Mouse (Mus musculus) ES-E14 (cell line): Measurements from ENCODE around the gene Fam173b.

ENCODE experiments used
- CHD2 ChIP-seq: IDR thresholded peaks from 2 replicates; pipeline ENCODE4 v1.6.1; 2014; ENCODE audit warnings: mild to moderate bottlenecking, low read depth, low read length, inconsistent platforms
- MAFK ChIP-seq: IDR thresholded peaks from 2 replicates; pipeline ENCODE4 v1.6.1; 2014; ENCODE audit warnings: mild to moderate bottlenecking, low read depth, low read length, inconsistent platforms; ENCODE audit not compliant: insufficient read depth
- ZC3H11A ChIP-seq: IDR thresholded peaks from 2 replicates; pipeline ENCODE4 v1.6.1; 2012; ENCODE audit warnings: low read depth, mild to moderate bottlenecking, inconsistent platforms, low read length, borderline replicate concordance

DNA sequence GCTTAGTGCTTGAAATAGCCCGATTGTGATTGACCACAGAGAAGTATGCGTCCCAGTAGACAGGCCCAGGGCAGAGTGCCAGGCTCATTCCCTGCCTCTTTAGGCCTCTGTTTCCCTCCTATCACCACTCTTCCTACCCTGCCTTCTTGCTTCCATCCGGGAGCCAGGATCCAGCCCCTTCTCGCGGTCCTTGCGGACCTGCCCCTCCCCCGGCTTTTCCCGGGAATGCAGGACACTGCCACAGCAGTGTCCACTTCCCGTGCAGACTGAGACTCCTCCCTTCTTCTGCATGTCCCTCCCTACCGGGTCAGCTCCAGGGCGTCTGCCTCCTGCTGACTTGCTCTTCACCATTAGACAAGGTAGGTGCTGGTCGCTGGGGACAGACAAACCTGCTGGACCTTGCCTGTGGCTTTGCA is 33.1 kb upstream of the Fam173b start:
- TF ChIP-seq MAFK (no peak), ZC3H11A (no peak), CHD2 (peak; percentile 39; the same call in 1 of the 2 replicates)
